In genomic region chr3:86561396-86561795, GRCm38 (mm10) we compare ENCODE assay signal across 21 mouse cellular contexts. TPM values are rescaled to one million over a fixed set of nuclear protein-coding genes. Genes with fewer than 3 reads are reported as not detected.
A peak's percentile ranks its signal among the peaks of the same experiment; 100 is the strongest.
DNase-seq lines count a peak whose midpoint lies in the region; ATAC-seq and TF ChIP-seq lines count a peak whose summit lies in the region.
"Had no signal": no experiment of that assay in that cellular context is flagged by ENCODE, and none has a peak within 500 bp of the region (broad histone marks: within the 10 kb centered on the region; RNA-seq: fewer than 3 reads in every experiment).

No protein-coding gene starts in this region.

- TF ChIP-seq CTCF in stomach, postnatal 0 days (IDR thresholded peaks at IDR 0.05; ENCODE audit: low read depth): no peak

- peaks cover 33% of the 10 kb centered on the region for H3K4me1 ChIP-seq in liver, embryonic 12.5 days
- peaks cover 5% of the 10 kb centered on the region; the same call in 1 of the 2 replicates for H3K4me1 ChIP-seq in liver, embryonic 16.5 days (ENCODE audit: control insufficient read depth, low read depth, low read length)
- no peaks in the 10 kb centered on the region for H3K4me1 ChIP-seq in stomach, postnatal 0 days (replicated peaks; ENCODE audit: control insufficient read depth, insufficient read depth)
- H3K4me1 ChIP-seq: embryonic facial prominence, embryonic 15.5 days had no signal

- H3K27ac ChIP-seq in liver, embryonic 12.5 days: peak overlapping the region; percentile 72
- H3K27ac ChIP-seq in liver, embryonic 16.5 days (ENCODE audit: low read length): 0 out of 2 replicates have a peak overlapping the region, but pooled peaks have one; percentile 10
- no peak overlapping the region for H3K27ac ChIP-seq in stomach, postnatal 0 days (replicated peaks)
- H3K27ac ChIP-seq: embryonic facial prominence, embryonic 15.5 days; forebrain, embryonic 12.5 days; heart, embryonic 10.5 days had no signal

- DNase-seq in c-Kit-positive CD71-positive TER-119-positive erythroid progenitor cells, embryonic 14.5 days (ENCODE audit: low spot score): peak; percentile 59
- no peak for DNase-seq in stomach, postnatal 0 days (ENCODE audit: low spot score)
- DNase-seq in neural tube, embryonic 10.5 days (ENCODE audit: extremely low spot score, low spot score): no peak
- DNase-seq in spleen, postnatal 14 days (ENCODE audit: low spot score in 2 of 2): no peak
- no peak for DNase-seq in ovary, postnatal 36 days (ENCODE audit: low spot score)
- DNase-seq: adrenal gland, postnatal 14 days; cerebellum, adult 2 months; cerebellum, postnatal 14 days; embryo, embryonic 11 days; gastrocnemius, postnatal 10 days; heart, adult 18-20 months; heart, postnatal 10 days; heart, postnatal 4 days had no signal

- peak overlapping the region; percentile 46 for H3K4me2 ChIP-seq in liver, embryonic 12.5 days
- H3K4me2 ChIP-seq in liver, embryonic 16.5 days (ENCODE audit: low read depth, low read length): peak overlapping the region; percentile 15; the same call in 1 of the 2 replicates
- no peak overlapping the region for H3K4me2 ChIP-seq in stomach, postnatal 0 days (replicated peaks; ENCODE audit: low read depth)
- H3K4me2 ChIP-seq: embryonic facial prominence, embryonic 15.5 days; forebrain, embryonic 12.5 days; hindbrain, embryonic 12.5 days had no signal

- no peaks in the 10 kb centered on the region for H3K9me3 ChIP-seq in liver, embryonic 12.5 days (replicated peaks)
- H3K9me3 ChIP-seq in liver, embryonic 16.5 days (replicated peaks; ENCODE audit: control insufficient read depth, low read length): no peaks in the 10 kb centered on the region
- H3K9me3 ChIP-seq in stomach, postnatal 0 days (ENCODE audit: control insufficient read depth, low read length): no peaks in the 10 kb centered on the region
- H3K9me3 ChIP-seq: embryonic facial prominence, embryonic 15.5 days; forebrain, embryonic 12.5 days; heart, embryonic 10.5 days; hindbrain, embryonic 12.5 days had no signal

- peak; percentile 89 for ATAC-seq in liver, embryonic 12.5 days
- peak; percentile 85 for ATAC-seq in liver, embryonic 16.5 days (ENCODE audit: low read depth)
- ATAC-seq in stomach, postnatal 0 days (ENCODE audit: low FRiP score, low TSS enrichment): no peak
- ATAC-seq: forebrain, embryonic 16.5 days; hindbrain, embryonic 16.5 days had no signal

- H3K9ac ChIP-seq in liver, embryonic 12.5 days: no peak overlapping the region
- H3K9ac ChIP-seq in liver, embryonic 16.5 days (ENCODE audit: low read depth, low read length): no peak overlapping the region
- H3K9ac ChIP-seq in stomach, postnatal 0 days (ENCODE audit: low read length): no peak overlapping the region
- H3K9ac ChIP-seq: embryonic facial prominence, embryonic 15.5 days; forebrain, embryonic 12.5 days; hindbrain, embryonic 12.5 days had no signal

- H3K4me3 ChIP-seq in liver, embryonic 12.5 days: no peak overlapping the region
- no peak overlapping the region for H3K4me3 ChIP-seq in liver, embryonic 16.5 days (ENCODE audit: low read depth, low read length)
- H3K4me3 ChIP-seq in stomach, postnatal 0 days (ENCODE audit: low read depth, low read length): no peak overlapping the region
- H3K4me3 ChIP-seq: embryonic facial prominence, embryonic 15.5 days; forebrain, embryonic 12.5 days; heart, embryonic 10.5 days; hindbrain, embryonic 12.5 days had no signal

- no peaks in the 10 kb centered on the region for H3K27me3 ChIP-seq in liver, embryonic 12.5 days (replicated peaks)
- no peaks in the 10 kb centered on the region for H3K27me3 ChIP-seq in liver, embryonic 16.5 days (ENCODE audit: control insufficient read depth, insufficient read depth, low read depth, low read length)
- H3K27me3 ChIP-seq in stomach, postnatal 0 days (ENCODE audit: control insufficient read depth, insufficient read depth, low read length): no peaks in the 10 kb centered on the region
- H3K27me3 ChIP-seq: embryonic facial prominence, embryonic 15.5 days; hindbrain, embryonic 12.5 days had no signal

- no peak for TF ChIP-seq EP300 in stomach, postnatal 0 days (optimal IDR thresholded peaks at IDR 0.05)

- no peaks in the 10 kb centered on the region for H3K36me3 ChIP-seq in liver, embryonic 12.5 days
- no peaks in the 10 kb centered on the region for H3K36me3 ChIP-seq in liver, embryonic 16.5 days (ENCODE audit: control insufficient read depth, insufficient read depth)
- H3K36me3 ChIP-seq in stomach, postnatal 0 days (ENCODE audit: control insufficient read depth, insufficient read depth, low read length): no peaks in the 10 kb centered on the region
- H3K36me3 ChIP-seq: embryonic facial prominence, embryonic 15.5 days; forebrain, embryonic 12.5 days; heart, embryonic 10.5 days; hindbrain, embryonic 12.5 days had no signal

- WGBS in liver, embryonic 12.5 days (ENCODE audit: insufficient replicate concordance): 51% methylated on average over 1 of the region's 1 CpGs
- 21% methylated on average over 1 of the region's 1 CpGs for WGBS in liver, embryonic 16.5 days (ENCODE audit: insufficient replicate concordance)
- WGBS in stomach, postnatal 0 days: 90% methylated on average over 1 of the region's 1 CpGs

RNA-seq across cellular contexts. Expression of gene Mab21l2, which starts 13.0 kb away (rescaled TPM):
- 2.0 and 2.9 TPM in 2 replicates for polyA plus RNA-seq in liver, embryonic 12.5 days (2016; fragmentation: Nextera tagmentation; extraction: Ambion mirVana)
- 0.13 and 0.97 TPM in 2 replicates for polyA plus RNA-seq in liver, embryonic 16.5 days (2015; fragmentation: Nextera tagmentation; extraction: Ambion mirVana)
- polyA plus RNA-seq in stomach, postnatal 0 days (2015; fragmentation: Nextera tagmentation; extraction: Ambion mirVana): 1.5 and 2.2 TPM in 2 replicates
